Comparison of ENCODE assay signal across 9 mouse cellular contexts in genomic region chr4:42902174-42902573, GRCm38 (mm10). TPM values are rescaled to one million over a fixed set of nuclear protein-coding genes. Genes with fewer than 3 reads are reported as not detected.
DNase-seq lines count a peak whose midpoint lies in the region; ATAC-seq lines count a peak whose summit lies in the region.
"Had no signal": no experiment of that assay in that cellular context is flagged by ENCODE, and none has a peak within 500 bp of the region (broad histone marks: within the 10 kb centered on the region; RNA-seq: fewer than 3 reads in every experiment).

No protein-coding gene starts in this region.

- peak; percentile 47 for DNase-seq in CD4-positive, CD25-positive, alpha-beta regulatory T cell, adult 2 months (ENCODE audit: low read depth, low spot score)
- DNase-seq in kidney, postnatal 4 days, result peak; percentile 33 to 49
- no peak for DNase-seq in kidney, adult 8-10 months
- peak; percentile 22 for DNase-seq in c-Kit-positive CD71-positive TER-119-positive erythroid progenitor cells, embryonic 14.5 days (ENCODE audit: low spot score)
- DNase-seq in layer of hippocampus, adult 9-10 months (ENCODE audit: low spot score), result no peak
- DNase-seq in MN1 (ENCODE audit: low spot score), result no peak

- no peak for ATAC-seq in CD4-positive, CD25-positive, alpha-beta regulatory T cell, adult 4 months
- ATAC-seq in megakaryocyte progenitor cell, adult 5-6 weeks (replicated peaks; ENCODE audit: poor library complexity), result peak; percentile 74

RNA-seq across cellular contexts. Expression of gene Phf24, which starts 14.3 kb away (rescaled TPM):
- under 1 TPM in 1 of 2 experiments, not detected in 1; 0.05 TPM for polyA plus RNA-seq in CD4-positive, CD25-positive, alpha-beta regulatory T cell, adult 4 months (2017; shearing (Covaris generic))
- 0.30 and 0.46 TPM in 2 replicates for total RNA-seq in megakaryocyte progenitor cell, adult 5-6 weeks (2015)
- total RNA-seq in megakaryocyte progenitor cell, adult 5-6 weeks (2017), result 0.03 and 0.79 TPM in 2 replicates

RNA-seq across cellular contexts. Expression of gene Fam205c, which starts 28.1 kb away (rescaled TPM):
- not detected for polyA plus RNA-seq in CD4-positive, CD25-positive, alpha-beta regulatory T cell, adult 4 months (2017; shearing (Covaris generic))
- not detected in 2 replicates for total RNA-seq in megakaryocyte progenitor cell, adult 5-6 weeks (2015)
- total RNA-seq in megakaryocyte progenitor cell, adult 5-6 weeks (2017), result not detected in 2 replicates

RNA-seq across cellular contexts. Expression of gene Gm12394, which starts 45.6 kb away (rescaled TPM):
- polyA plus RNA-seq in CD4-positive, CD25-positive, alpha-beta regulatory T cell, adult 4 months (2017; shearing (Covaris generic)), result not detected
- total RNA-seq in megakaryocyte progenitor cell, adult 5-6 weeks (2015), result not detected in 2 replicates
- total RNA-seq in megakaryocyte progenitor cell, adult 5-6 weeks (2017), result not detected in 2 replicates
- total RNA-seq: heart, adult 18-20 months had no signal

RNA-seq across cellular contexts. Expression of gene Dnajb5, which starts 47.4 kb away (rescaled TPM):
- 1 to 10 TPM; 4.9 to 7.0 TPM for polyA plus RNA-seq in CD4-positive, CD25-positive, alpha-beta regulatory T cell, adult 4 months (2017; shearing (Covaris generic))
- total RNA-seq in megakaryocyte progenitor cell, adult 5-6 weeks (2015), result 2.2 and 4.5 TPM in 2 replicates
- total RNA-seq in megakaryocyte progenitor cell, adult 5-6 weeks (2017), result 0.98 and 1.1 TPM in 2 replicates

RNA-seq across cellular contexts. Expression of gene Fam205a1, which starts 48.5 kb away (rescaled TPM):
- polyA plus RNA-seq in CD4-positive, CD25-positive, alpha-beta regulatory T cell, adult 4 months (2017; shearing (Covaris generic)), result not detected
- not detected in 2 replicates for total RNA-seq in megakaryocyte progenitor cell, adult 5-6 weeks (2015)
- not detected in 2 replicates for total RNA-seq in megakaryocyte progenitor cell, adult 5-6 weeks (2017)
- total RNA-seq: heart, adult 18-20 months had no signal

Comparison
In these comparisons a context has a peak if more than half of its experiments do, and no peak if none do; other contexts are left out.
1. DNase-seq: peak in CD4-positive, CD25-positive, alpha-beta regulatory T cell, adult 2 months (single experiment), kidney, postnatal 4 days (2 of 2) and c-Kit-positive CD71-positive TER-119-positive erythroid progenitor cells, embryonic 14.5 days (single experiment); none in kidney, adult 8-10 months (0 of 2), layer of hippocampus, adult 9-10 months (single experiment) and MN1 (single experiment).